Mouse (Mus musculus) limb, embryonic 12.5 days (tissue): ENCODE measurements around the gene Fgd3. TPM values are rescaled to one million over a fixed set of nuclear protein-coding genes. Genes with fewer than 3 reads are reported as not detected.

Source experiments
- ATAC-seq: fragments of 200-750 bp; cut with Nextera tagmentation; 2 replicates; pipeline ENCODE4 v1.8.0; 2017; ENCODE audit warnings: low read depth, moderate TSS enrichment; ENCODE audit not compliant: insufficient number of reproducible peaks, insufficient read depth, low FRiP score, low TSS enrichment
- H3K27ac ChIP-seq: fragments of 300-500 bp; sonication (generic); 2 replicates; pipeline ENCODE4 v1.5.1; 2016; ENCODE audit warnings: mild to moderate bottlenecking, moderate library complexity
- H3K27me3 ChIP-seq: fragments of 300-500 bp; sonication (generic); 2 replicates; pipeline ENCODE4 v1.6.1; 2016; ENCODE audit warnings: mild to moderate bottlenecking, moderate library complexity
- H3K36me3 ChIP-seq: fragments of 300-500 bp; sonication (generic); 2 replicates; pipeline ENCODE4 v1.6.1; 2016; ENCODE audit warnings: mild to moderate bottlenecking, moderate library complexity
- H3K4me1 ChIP-seq: fragments of 300-500 bp; sonication (generic); replicated peaks from 2 replicates; pipeline ENCODE4 v1.6.1; 2016
- H3K4me2 ChIP-seq: fragments of 300-500 bp; sonication (generic); 2 replicates; pipeline ENCODE4 v1.6.1; 2016; ENCODE audit warnings: mild to moderate bottlenecking, moderate library complexity
- H3K4me3 ChIP-seq: fragments of 300-500 bp; sonication (generic); replicated peaks from 2 replicates; pipeline ENCODE4 v1.5.1; 2016; ENCODE audit warnings: mild to moderate bottlenecking
- H3K9ac ChIP-seq: fragments of 300-500 bp; sonication (generic); replicated peaks from 2 replicates; pipeline ENCODE4 v1.6.1; 2016; ENCODE audit warnings: mild to moderate bottlenecking, moderate library complexity
- H3K9me3 ChIP-seq: fragments of 300-500 bp; sonication (generic); 2 replicates; pipeline ENCODE4 v1.6.1; 2016; ENCODE audit warnings: mild to moderate bottlenecking, moderate library complexity
- WGBS: fragments of 180-500 bp; shearing (Covaris S2); methylation state at CpG from one replicate; pipeline ENCODE4 v1.1.7; 2016; 5-methylcytosine and 5-hydroxymethylcytosine counted together
- polyA plus RNA-seq: library from polyadenylated mRNA; unstranded; fragments of >200 nt; fragmentation: Nextera tagmentation; extraction: Ambion mirVana; gene quantifications from 2 replicates; pipeline ENCODE4 v1.2.1, GENCODE M21; 2016

Fgd3 gene
- polyA plus RNA-seq, 1 experiment from 2014 or later: 0.66 TPM

GRCm38 (mm10) chr13:49247232-49247739 is 72.8 kb downstream of the Fgd3 start:
- Histone ChIP-seq H3K4me3 (peak overlapping the region; percentile 49), H3K4me2 (peak overlapping the region; percentile 75), H3K9me3 (no peaks in the 10 kb centered on the region), H3K27ac (no peak overlapping the region), H3K27me3 (peaks cover 55% of the 10 kb centered on the region), H3K9ac (peak overlapping the region; percentile 42; the same call in 1 of the 2 replicates), H3K4me1 (peaks cover 9% of the 10 kb centered on the region; the same call in 1 of the 2 replicates), H3K36me3 (no peaks in the 10 kb centered on the region)
- no peak for ATAC-seq
- WGBS: 33% methylated on average over 12 of the region's 12 CpGs

DNA sequence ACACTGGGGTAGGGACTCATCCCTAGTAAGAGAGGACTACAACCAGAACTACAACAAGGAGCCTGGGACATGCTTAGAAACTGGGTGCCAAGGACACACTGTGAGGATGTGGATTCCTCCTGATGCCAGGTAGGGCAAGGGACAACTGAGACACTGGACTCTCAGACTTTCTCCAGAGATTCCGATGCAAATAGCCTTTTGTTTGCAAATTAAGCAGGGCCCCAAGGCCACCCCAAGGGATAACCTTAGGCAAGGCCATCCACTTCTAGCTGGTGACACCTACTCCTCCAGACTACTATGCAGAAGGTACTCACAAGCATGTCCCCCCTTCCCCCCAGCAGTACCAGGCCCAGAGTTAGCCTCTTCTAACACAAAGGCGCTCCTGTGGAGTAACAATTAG is 73.5 kb downstream of the Fgd3 start:
- Histone ChIP-seq H3K27me3 (peaks cover 56% of the 10 kb centered on the region), H3K9me3 (no peaks in the 10 kb centered on the region), H3K4me2 (no peak overlapping the region), H3K4me3 (no peak overlapping the region), H3K27ac (no peak overlapping the region), H3K36me3 (no peaks in the 10 kb centered on the region), H3K9ac (no peak overlapping the region), H3K4me1 (peaks cover 9% of the 10 kb centered on the region; the same call in 1 of the 2 replicates)
- WGBS: 78% methylated on average over 2 of the region's 2 CpGs
- ATAC-seq: no peak

DNA sequence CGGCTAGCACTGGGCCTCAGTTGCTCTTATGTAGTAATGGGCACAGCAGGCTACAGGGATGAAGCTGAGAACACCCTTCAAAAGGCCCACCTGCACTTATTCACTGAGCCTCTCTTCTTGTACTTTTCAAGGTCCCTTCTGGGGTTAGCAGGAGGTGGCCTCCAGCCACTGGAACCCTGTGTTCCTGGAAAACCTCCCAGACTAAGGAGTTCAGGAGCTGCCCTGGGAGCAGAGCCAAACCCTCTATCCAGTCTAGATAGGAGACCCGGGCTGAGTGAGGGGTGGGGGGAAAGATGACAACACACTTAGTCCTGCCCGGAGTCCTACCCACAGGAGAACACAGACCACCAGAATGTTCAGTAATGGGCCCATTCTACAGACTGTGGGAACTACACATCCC is 74.1 kb downstream of the Fgd3 start:
- no peak for ATAC-seq
- Histone ChIP-seq H3K27me3 (peaks cover 57% of the 10 kb centered on the region), H3K4me1 (peaks cover 9% of the 10 kb centered on the region; the same call in 1 of the 2 replicates), H3K27ac (no peak overlapping the region), H3K9ac (no peak overlapping the region), H3K4me2 (no peak overlapping the region), H3K36me3 (no peaks in the 10 kb centered on the region), H3K4me3 (no peak overlapping the region), H3K9me3 (no peaks in the 10 kb centered on the region)
- 84% methylated on average over 3 of the region's 3 CpGs for WGBS

- Histone ChIP-seq H3K9ac (no peak overlapping the region), H3K36me3 (no peaks in the 10 kb centered on the region), H3K4me1 (peaks cover 9% of the 10 kb centered on the region; the same call in 1 of the 2 replicates), H3K9me3 (no peaks in the 10 kb centered on the region), H3K27ac (no peak overlapping the region), H3K4me3 (no peak overlapping the region), H3K4me2 (no peak overlapping the region), H3K27me3 (peaks cover 55% of the 10 kb centered on the region)
- no peak for ATAC-seq
- WGBS: 64% methylated on average over 4 of the region's 4 CpGs
These were observed 74.9 kb downstream of the Fgd3 start for GRCm38 (mm10) chr13:49245251-49245650.

DNA sequence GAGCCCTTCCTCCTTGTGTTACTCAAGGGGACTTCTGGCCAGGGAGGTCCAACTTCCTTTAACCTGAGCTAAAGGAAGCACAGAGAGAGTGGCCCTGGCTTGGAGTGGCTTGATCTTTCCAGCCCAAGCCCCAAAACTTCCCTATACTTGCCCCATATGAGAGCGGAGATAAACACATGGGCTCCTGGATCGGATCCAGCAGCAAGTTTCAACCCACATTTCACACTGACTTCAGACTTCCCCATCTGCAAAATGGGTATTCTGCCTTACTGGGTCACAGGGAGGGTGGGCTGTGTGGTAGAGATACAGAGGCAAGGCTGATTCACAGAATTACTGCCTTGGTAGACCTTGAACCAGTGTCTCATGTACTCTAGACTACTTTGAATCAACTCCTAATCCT is 76.6 kb downstream of the Fgd3 start:
- Histone ChIP-seq H3K4me3 (no peak overlapping the region), H3K9ac (no peak overlapping the region), H3K9me3 (no peaks in the 10 kb centered on the region), H3K4me2 (no peak overlapping the region), H3K27me3 (peaks cover 41% of the 10 kb centered on the region), H3K36me3 (no peaks in the 10 kb centered on the region), H3K4me1 (peaks cover 8% of the 10 kb centered on the region; the same call in 1 of the 2 replicates), H3K27ac (no peak overlapping the region)
- 90% methylated on average over 2 of the region's 2 CpGs for WGBS
- ATAC-seq: no peak

- no peaks in the 10 kb centered on the region for H3K9me3 ChIP-seq
- no peak overlapping the region for H3K4me2 ChIP-seq
- no peak for ATAC-seq
- no peaks in the 10 kb centered on the region for H3K36me3 ChIP-seq
- 0 out of 2 replicates have a peak overlapping the region, but pooled peaks have one; percentile 12 for H3K9ac ChIP-seq
- H3K27me3 ChIP-seq: peaks cover 31% of the 10 kb centered on the region
- WGBS: 73% methylated on average over 9 of the region's 9 CpGs
- no peaks in the 10 kb centered on the region for H3K4me1 ChIP-seq
- H3K27ac ChIP-seq: no peak overlapping the region
- no peak overlapping the region for H3K4me3 ChIP-seq
These were observed 77.6 kb downstream of the Fgd3 start for GRCm38 (mm10) chr13:49242321-49243065.

GRCm38 (mm10) chr13:49238737-49239136 is 81.4 kb downstream of the Fgd3 start:
- 0 out of 2 replicates have a peak, but pooled peaks cover 4% of the 10 kb centered on the region for H3K9me3 ChIP-seq
- H3K4me1 ChIP-seq: no peaks in the 10 kb centered on the region
- no peak overlapping the region for H3K4me2 ChIP-seq
- no peak overlapping the region for H3K4me3 ChIP-seq
- 91% methylated on average over 8 of the region's 8 CpGs for WGBS
- H3K27ac ChIP-seq: no peak overlapping the region
- H3K36me3 ChIP-seq: no peaks in the 10 kb centered on the region
- H3K9ac ChIP-seq: no peak overlapping the region
- no peak for ATAC-seq
- H3K27me3 ChIP-seq: peaks cover 3% of the 10 kb centered on the region

- H3K4me1 ChIP-seq: no peaks in the 10 kb centered on the region
- 0 out of 2 replicates have a peak, but pooled peaks cover 4% of the 10 kb centered on the region for H3K9me3 ChIP-seq
- no peaks in the 10 kb centered on the region for H3K36me3 ChIP-seq
- no peak overlapping the region for H3K4me3 ChIP-seq
- peaks cover 3% of the 10 kb centered on the region for H3K27me3 ChIP-seq
- H3K9ac ChIP-seq: no peak overlapping the region
- ATAC-seq: no peak
- H3K4me2 ChIP-seq: no peak overlapping the region
- H3K27ac ChIP-seq: no peak overlapping the region
- 83% methylated on average over 8 of the region's 8 CpGs for WGBS
These were observed 82.5 kb downstream of the Fgd3 start for GRCm38 (mm10) chr13:49237617-49238016.

GRCm38 (mm10) chr13:49234711-49235110 is 85.4 kb downstream of the Fgd3 start:
- H3K9me3 ChIP-seq: 0 out of 2 replicates have a peak, but pooled peaks cover 4% of the 10 kb centered on the region
- H3K36me3 ChIP-seq: no peaks in the 10 kb centered on the region
- H3K4me1 ChIP-seq: 0 out of 2 replicates have a peak, but pooled peaks cover 4% of the 10 kb centered on the region
- no peak overlapping the region for H3K9ac ChIP-seq
- no peak for ATAC-seq
- H3K27ac ChIP-seq: no peak overlapping the region
- no peak overlapping the region for H3K4me3 ChIP-seq
- H3K4me2 ChIP-seq: no peak overlapping the region
- H3K27me3 ChIP-seq: no peaks in the 10 kb centered on the region; the same call in 1 of the 2 replicates
- WGBS: 98% methylated on average over 4 of the region's 4 CpGs

GRCm38 (mm10) chr13:49233792-49234572 is 86.1 kb downstream of the Fgd3 start:
- no peak overlapping the region for H3K4me2 ChIP-seq
- no peak overlapping the region for H3K4me3 ChIP-seq
- 91% methylated on average over 8 of the region's 8 CpGs for WGBS
- H3K36me3 ChIP-seq: no peaks in the 10 kb centered on the region
- 0 out of 2 replicates have a peak, but pooled peaks cover 4% of the 10 kb centered on the region for H3K9me3 ChIP-seq
- H3K27me3 ChIP-seq: no peaks in the 10 kb centered on the region; the same call in 1 of the 2 replicates
- ATAC-seq: no peak
- H3K4me1 ChIP-seq: 0 out of 2 replicates have a peak, but pooled peaks cover 4% of the 10 kb centered on the region
- H3K27ac ChIP-seq: no peak overlapping the region
- H3K9ac ChIP-seq: no peak overlapping the region

DNA sequence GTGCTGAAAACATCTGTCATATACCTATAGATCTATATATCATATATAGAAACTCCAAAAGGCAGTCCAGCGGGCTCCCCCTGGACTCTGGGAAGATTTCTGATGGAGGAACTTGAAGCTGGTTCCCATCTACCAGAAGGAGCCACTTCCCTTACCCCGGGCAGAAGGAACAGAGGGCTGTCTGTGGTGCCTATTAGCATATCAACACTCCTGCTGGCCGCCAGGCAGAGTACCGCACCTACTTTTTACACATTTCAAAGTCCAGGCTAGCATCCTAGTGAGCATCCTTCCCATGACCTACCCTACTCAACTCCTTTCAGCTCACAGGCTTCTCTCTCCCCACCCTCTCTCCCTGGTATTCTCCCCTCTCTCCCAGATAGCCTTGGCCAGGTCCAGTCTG is 94.5 kb downstream of the Fgd3 start:
- Histone ChIP-seq H3K27me3 (peaks cover 15% of the 10 kb centered on the region), H3K27ac (no peak overlapping the region), H3K4me1 (0 out of 2 replicates have a peak, but pooled peaks cover 4% of the 10 kb centered on the region), H3K4me2 (no peak overlapping the region), H3K9ac (no peak overlapping the region), H3K4me3 (no peak overlapping the region), H3K9me3 (0 out of 2 replicates have a peak, but pooled peaks cover 5% of the 10 kb centered on the region), H3K36me3 (no peaks in the 10 kb centered on the region)
- ATAC-seq: no peak
- 33% methylated on average over 4 of the region's 4 CpGs for whole genome bisulfite sequencing
